Mouse (Mus musculus) bone marrow, adult 2 months (tissue): Measurements from ENCODE around the gene Bmi1. TPM values are rescaled to one million over a fixed set of nuclear protein-coding genes. Genes with fewer than 3 reads are reported as not detected.

ENCODE experiments used
- H3K27ac ChIP-seq: fragments of 200-500 bp; 2 replicates; pipeline ENCODE4 v1.5.1; 2012; ENCODE audit warnings: low read depth, mild to moderate bottlenecking, control low read depth, inconsistent platforms, low read length; ENCODE audit not compliant: control insufficient read depth, poor library complexity, insufficient read depth
- H3K4me1 ChIP-seq: fragments of 200-500 bp; 2 replicates; pipeline ENCODE4 v1.6.1; 2011; ENCODE audit warnings: low read length; ENCODE audit not compliant: control insufficient read depth, insufficient read depth
- H3K4me3 ChIP-seq: fragments of 200-500 bp; replicated peaks from 2 replicates; pipeline ENCODE3; 2011; ENCODE audit warnings: mild to moderate bottlenecking, low read depth, low read length, control low read depth; ENCODE audit not compliant: control insufficient read depth
- CTCF ChIP-seq: fragments of 200-500 bp; IDR thresholded peaks from 2 replicates; pipeline ENCODE4 v1.5.1; 2011; ENCODE audit warnings: low read length, control low read depth; ENCODE audit not compliant: control insufficient read depth, insufficient read depth
- POLR2A ChIP-seq: fragments of 200-500 bp; IDR thresholded peaks from 2 replicates; pipeline ENCODE4 v1.6.1; 2011; ENCODE audit warnings: low read depth, mild to moderate bottlenecking, control low read depth, low read length, borderline replicate concordance; ENCODE audit not compliant: control insufficient read depth
- WGBS: fragments of 180-500 bp; shearing (Covaris S2); methylation state at CpG from one replicate; pipeline ENCODE4 v1.1.7; 2018; 5-methylcytosine and 5-hydroxymethylcytosine counted together
- polyA plus RNA-seq: library from polyadenylated mRNA; stranded (reverse); fragments of >200 nt; gene quantifications from 2 replicates; pipeline ENCODE4 v1.2.4, GENCODE M21; 2011; ENCODE audit warnings: low replicate concordance; ENCODE audit not compliant: missing spikeins, insufficient read depth, insufficient read length

Bmi1 gene
- polyA plus RNA-seq, 1 experiment = 9.8 TPM

- Histone ChIP-seq H3K27ac (no peak overlapping the region), H3K4me3 (no peak overlapping the region), H3K4me1 (no peaks in the 10 kb centered on the region)
- TF ChIP-seq CTCF (no peak), POLR2A (no peak)
- 34% methylated on average over 1 of the region's 1 CpGs for WGBS
Measured at GRCm38 (mm10) chr2:18724462-18724861, 47.6 kb downstream of the Bmi1 start.

- WGBS = 65% methylated on average over 4 of the region's 4 CpGs
- H3K27ac ChIP-seq = no peak overlapping the region
- H3K4me3 ChIP-seq = no peak overlapping the region
- TF ChIP-seq CTCF = no peak
- no peak for TF ChIP-seq POLR2A
- no peaks in the 10 kb centered on the region for H3K4me1 ChIP-seq
Measured at GRCm38 (mm10) chr2:18725880-18726279, 49.1 kb downstream of the Bmi1 start.

DNA sequence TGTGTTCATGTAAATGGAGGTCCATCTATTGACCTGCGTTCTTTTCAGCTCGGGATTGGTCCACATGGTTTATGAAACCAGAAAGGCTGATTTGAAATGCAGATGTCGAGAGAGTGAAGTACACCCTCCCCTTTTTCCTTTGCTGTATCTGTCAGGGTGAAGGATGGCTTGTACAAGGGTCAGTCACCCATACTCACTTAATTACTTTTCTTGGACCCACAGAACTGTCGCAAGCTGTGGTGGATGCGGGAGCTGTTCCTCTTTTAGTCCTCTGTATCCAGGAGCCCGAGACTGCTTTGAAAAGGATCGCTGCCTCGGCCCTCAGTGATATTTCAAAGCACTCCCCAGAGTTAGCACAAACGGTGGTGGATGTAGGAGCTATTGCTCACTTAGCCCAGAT lies 54.9 kb downstream of the Bmi1 start:
- no peak for TF ChIP-seq CTCF
- no peak for TF ChIP-seq POLR2A
- H3K4me3 ChIP-seq = no peak overlapping the region
- no peaks in the 10 kb centered on the region for H3K4me1 ChIP-seq
- no peak overlapping the region for H3K27ac ChIP-seq
- WGBS = 60% methylated on average over 9 of the region's 9 CpGs

DNA sequence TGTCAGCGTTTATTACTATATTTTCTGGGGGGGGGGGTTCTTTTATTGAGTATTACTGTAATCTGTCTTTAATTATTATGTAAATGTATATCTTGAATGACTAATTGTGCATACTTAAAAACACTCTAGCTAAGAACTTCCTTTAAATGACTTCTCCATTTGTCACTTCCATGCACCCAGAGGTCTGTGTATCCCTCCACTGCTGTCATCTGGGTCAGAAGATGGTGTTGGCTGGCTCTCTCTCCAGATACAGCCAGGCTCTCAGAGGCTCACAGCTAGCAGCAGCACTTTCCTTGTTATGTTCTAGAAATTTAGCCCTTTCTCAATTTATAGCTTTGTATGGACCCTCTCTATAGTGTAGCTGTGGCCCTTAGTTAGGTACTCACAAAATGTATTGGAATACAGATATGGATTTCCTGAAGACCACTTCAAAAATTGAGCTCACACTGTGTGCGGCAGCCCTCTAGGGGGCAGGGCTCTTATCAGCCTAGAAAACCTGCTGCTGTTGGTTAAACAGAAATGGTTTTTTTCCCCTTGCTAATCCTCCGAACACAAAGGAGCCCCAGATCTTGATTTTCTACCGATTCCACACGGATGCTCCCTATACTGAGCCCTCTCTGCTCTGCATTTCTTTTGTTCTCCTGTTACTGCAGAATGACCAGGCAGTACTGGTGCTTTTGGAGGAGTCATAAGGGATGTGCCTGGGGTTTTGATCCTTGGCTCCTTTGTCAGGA lies 57.7 kb downstream of the Bmi1 start:
- Histone ChIP-seq H3K4me3 (no peak overlapping the region), H3K27ac (no peak overlapping the region), H3K4me1 (no peaks in the 10 kb centered on the region)
- TF ChIP-seq CTCF (no peak), POLR2A (no peak)
- 27% methylated on average over 5 of the region's 5 CpGs for WGBS

Other genes with a start within 250 kb of the Bmi1 start
- 54.6 and 87.4 TPM in 2 replicates for gene Commd3, start 4.6 kb upstream of the Bmi1 start, polyA plus RNA-seq
- gene Spag6, start 17.0 kb downstream of the Bmi1 start, polyA plus RNA-seq = not detected in 2 replicates